Mouse (Mus musculus) bone marrow, adult 2 months (tissue): Measurements from ENCODE around the gene Abca5.

ENCODE experiments used
- CTCF ChIP-seq: fragments of 200-500 bp; IDR thresholded peaks from 2 replicates; pipeline ENCODE4 v1.5.1; 2011; ENCODE audit warnings: low read length, control low read depth; ENCODE audit not compliant: control insufficient read depth, insufficient read depth
- POLR2A ChIP-seq: fragments of 200-500 bp; IDR thresholded peaks from 2 replicates; pipeline ENCODE4 v1.6.1; 2011; ENCODE audit warnings: low read depth, mild to moderate bottlenecking, control low read depth, low read length, borderline replicate concordance; ENCODE audit not compliant: control insufficient read depth

- TF ChIP-seq CTCF (no peak), POLR2A (no peak)
These were observed 34.3 kb upstream of the Abca5 start for GRCm38 (mm10) chr11:110371827-110372226.
